Comparison of ENCODE assay signal across 11 mouse cellular contexts in genomic region chr2:33717821-33718351, GRCm38 (mm10).
DNase-seq lines count a peak whose midpoint lies in the region; ATAC-seq lines count a peak whose summit lies in the region.
"Had no signal": no experiment of that assay in that cellular context is flagged by ENCODE, and none has a peak within 500 bp of the region (broad histone marks: within the 10 kb centered on the region; RNA-seq: fewer than 3 reads in every experiment).

No protein-coding gene starts in this region.

- H3K4me3 ChIP-seq in forebrain, embryonic 10.5 days, result peak overlapping the region; percentile 30; the same call in 1 of the 2 replicates
- H3K4me3 ChIP-seq in forebrain, embryonic 15.5 days, result no peak overlapping the region
- peak overlapping the region; percentile 6; the same call in 1 of the 2 replicates for H3K4me3 ChIP-seq in lung, embryonic 15.5 days
- 0 out of 2 replicates have a peak overlapping the region, but pooled peaks have one; percentile 1 for H3K4me3 ChIP-seq in hindbrain, embryonic 13.5 days
- no peak overlapping the region for H3K4me3 ChIP-seq in neural tube, embryonic 12.5 days
- H3K4me3 ChIP-seq: liver, embryonic 15.5 days had no signal

- H3K36me3 ChIP-seq in forebrain, embryonic 10.5 days (replicated peaks), result no peaks in the 10 kb centered on the region
- H3K36me3 ChIP-seq in forebrain, embryonic 15.5 days, result no peaks in the 10 kb centered on the region
- H3K36me3 ChIP-seq in lung, embryonic 15.5 days, result no peaks in the 10 kb centered on the region
- no peaks in the 10 kb centered on the region for H3K36me3 ChIP-seq in hindbrain, embryonic 13.5 days
- no peaks in the 10 kb centered on the region for H3K36me3 ChIP-seq in neural tube, embryonic 12.5 days
- H3K36me3 ChIP-seq: liver, embryonic 15.5 days had no signal

- no peak overlapping the region for H3K4me2 ChIP-seq in forebrain, embryonic 15.5 days (replicated peaks)
- peak overlapping the region; percentile 51 for H3K4me2 ChIP-seq in lung, embryonic 15.5 days
- peak overlapping the region; percentile 36 for H3K4me2 ChIP-seq in hindbrain, embryonic 13.5 days
- H3K4me2 ChIP-seq in neural tube, embryonic 12.5 days (replicated peaks), result peak overlapping the region; percentile 43
- H3K4me2 ChIP-seq: liver, embryonic 15.5 days had no signal

- H3K9ac ChIP-seq in forebrain, embryonic 15.5 days (replicated peaks), result no peak overlapping the region
- H3K9ac ChIP-seq in lung, embryonic 15.5 days, result no peak overlapping the region
- H3K9ac ChIP-seq in hindbrain, embryonic 13.5 days, result no peak overlapping the region
- no peak overlapping the region for H3K9ac ChIP-seq in neural tube, embryonic 12.5 days
- H3K9ac ChIP-seq: liver, embryonic 15.5 days had no signal

- peaks cover 5% of the 10 kb centered on the region; the same call in 1 of the 2 replicates for H3K9me3 ChIP-seq in forebrain, embryonic 10.5 days
- H3K9me3 ChIP-seq in forebrain, embryonic 15.5 days, result no peaks in the 10 kb centered on the region
- H3K9me3 ChIP-seq in lung, embryonic 15.5 days, result no peaks in the 10 kb centered on the region
- no peaks in the 10 kb centered on the region for H3K9me3 ChIP-seq in hindbrain, embryonic 13.5 days
- H3K9me3 ChIP-seq in neural tube, embryonic 12.5 days, result no peaks in the 10 kb centered on the region
- H3K9me3 ChIP-seq: liver, embryonic 15.5 days had no signal

- H3K27me3 ChIP-seq in forebrain, embryonic 10.5 days (ENCODE audit: poor library complexity, severe bottlenecking), result peaks cover 100% of the 10 kb centered on the region
- peaks cover 20% of the 10 kb centered on the region for H3K27me3 ChIP-seq in forebrain, embryonic 15.5 days
- peaks cover 54% of the 10 kb centered on the region for H3K27me3 ChIP-seq in lung, embryonic 15.5 days
- H3K27me3 ChIP-seq in hindbrain, embryonic 13.5 days, result peaks cover 25% of the 10 kb centered on the region
- peaks cover 10% of the 10 kb centered on the region; the same call in 1 of the 2 replicates for H3K27me3 ChIP-seq in neural tube, embryonic 12.5 days (replicated peaks)

- H3K27ac ChIP-seq in forebrain, embryonic 10.5 days, result peak overlapping the region; percentile 69
- no peak overlapping the region for H3K27ac ChIP-seq in forebrain, embryonic 15.5 days (replicated peaks)
- H3K27ac ChIP-seq in lung, embryonic 15.5 days, result no peak overlapping the region
- 0 out of 2 replicates have a peak overlapping the region, but pooled peaks have one; percentile 12 for H3K27ac ChIP-seq in hindbrain, embryonic 13.5 days
- no peak overlapping the region for H3K27ac ChIP-seq in neural tube, embryonic 12.5 days
- H3K27ac ChIP-seq: liver, embryonic 15.5 days had no signal

- 22% methylated on average over 21 of the region's 21 CpGs for WGBS in forebrain, embryonic 10.5 days
- WGBS in forebrain, embryonic 15.5 days, result 16% methylated on average over 21 of the region's 21 CpGs
- WGBS in lung, embryonic 15.5 days, result 10% methylated on average over 21 of the region's 21 CpGs
- 11% methylated on average over 21 of the region's 21 CpGs for WGBS in hindbrain, embryonic 13.5 days
- 18% methylated on average over 21 of the region's 21 CpGs for WGBS in neural tube, embryonic 12.5 days

- peaks cover 77% of the 10 kb centered on the region for H3K4me1 ChIP-seq in forebrain, embryonic 10.5 days
- H3K4me1 ChIP-seq in forebrain, embryonic 15.5 days, result peaks cover 69% of the 10 kb centered on the region
- peaks cover 28% of the 10 kb centered on the region for H3K4me1 ChIP-seq in lung, embryonic 15.5 days
- H3K4me1 ChIP-seq in hindbrain, embryonic 13.5 days (replicated peaks), result peaks cover 76% of the 10 kb centered on the region
- peaks cover 54% of the 10 kb centered on the region for H3K4me1 ChIP-seq in neural tube, embryonic 12.5 days
- H3K4me1 ChIP-seq: liver, embryonic 15.5 days had no signal

- no peak for ATAC-seq in forebrain, embryonic 15.5 days (replicated peaks)
- no peak for ATAC-seq in lung, embryonic 15.5 days (ENCODE audit: borderline replicate concordance, extremely low read depth, low FRiP score, low TSS enrichment)
- no peak for ATAC-seq in hindbrain, embryonic 13.5 days (ENCODE audit: low FRiP score)
- ATAC-seq in neural tube, embryonic 12.5 days (ENCODE audit: low FRiP score, low read depth), result no peak

- peak; percentile 33 for DNase-seq in forebrain, embryonic 10.5 days (ENCODE audit: extremely low spot score, low spot score)
- no peak for DNase-seq in lung, postnatal 14 days
- no peak for DNase-seq in ovary, adult 18-20 months (ENCODE audit: low spot score)
- no peak for DNase-seq in layer of hippocampus, adult 18-20 months (ENCODE audit: low spot score in 2 of 2)
- DNase-seq: cerebellum, adult 9-10 months; kidney, postnatal 14 days had no signal

Comparison
In these comparisons a context has a peak if more than half of its experiments do, and no peak if none do; other contexts are left out.
1. H3K27ac ChIP-seq: peak in forebrain, embryonic 10.5 days (single experiment) and hindbrain, embryonic 13.5 days (single experiment); none in forebrain, embryonic 15.5 days (single experiment), lung, embryonic 15.5 days (single experiment) and neural tube, embryonic 12.5 days (single experiment).
2. H3K4me3 ChIP-seq: peak in forebrain, embryonic 10.5 days (single experiment), lung, embryonic 15.5 days (single experiment) and hindbrain, embryonic 13.5 days (single experiment); none in forebrain, embryonic 15.5 days (single experiment) and neural tube, embryonic 12.5 days (single experiment).